Mouse (Mus musculus) G1E (cell line): ENCODE measurements around the gene Amn1. TPM values are rescaled to one million over a fixed set of nuclear protein-coding genes. Genes with fewer than 3 reads are reported as not detected.
"Not testable (repeated sequence)": the region's sequence is repeated elsewhere in the genome, so short reads cannot be mapped to it uniquely, and the experiment has no call there.

ENCODE experiments used
- ATAC-seq: 2 replicates; pipeline ENCODE4 v1.8.0; 2016; ENCODE audit warnings: mild to moderate bottlenecking; ENCODE audit not compliant: insufficient number of reproducible peaks, poor library complexity, low FRiP score, severe bottlenecking; ENCODE audit errors: extremely low read depth
- DNase-seq: peaks from one replicate; pipeline ENCODE4 v3.0.0; 2012; ENCODE audit warnings: low spot score
- H3K27me3 ChIP-seq: 2 replicates; pipeline ENCODE4 v1.6.1; 2012; ENCODE audit warnings: mild to moderate bottlenecking, low read length, inconsistent platforms; ENCODE audit not compliant: insufficient read depth
- H3K36me3 ChIP-seq: replicated peaks from 2 replicates; pipeline ENCODE3; 2012; ENCODE audit warnings: mild to moderate bottlenecking, inconsistent platforms
- H3K4me1 ChIP-seq: 2 replicates; pipeline ENCODE4 v1.6.1; 2012; ENCODE audit warnings: low read depth, low read length, inconsistent platforms, mixed read lengths; ENCODE audit not compliant: insufficient read depth
- H3K4me3 ChIP-seq: 2 replicates; pipeline ENCODE4 v1.5.1; 2012; ENCODE audit warnings: low read depth, mild to moderate bottlenecking, inconsistent platforms, low read length, moderate library complexity, mixed read lengths
- H3K9me3 ChIP-seq: replicated peaks from 2 replicates; pipeline ENCODE4 v1.6.1; 2012; ENCODE audit warnings: inconsistent platforms
- CTCF ChIP-seq: IDR thresholded peaks from 2 replicates; pipeline ENCODE4 v1.5.1; 2012; ENCODE audit warnings: low read depth, low read length, inconsistent platforms, mixed read lengths
- GATA1 ChIP-seq: IDR thresholded peaks from 2 replicates; pipeline ENCODE4 v1.6.1; 2012; ENCODE audit warnings: borderline replicate concordance, low read length, inconsistent platforms, mixed read lengths
- GATA2 ChIP-seq: IDR thresholded peaks from 2 replicates; pipeline ENCODE4 v1.6.1; 2012; ENCODE audit warnings: low read depth, low read length, inconsistent platforms, borderline replicate concordance
- POLR2AphosphoS5 ChIP-seq: IDR thresholded peaks from 2 replicates; pipeline ENCODE4 v1.6.1; 2012; ENCODE audit warnings: low read depth, low read length, inconsistent platforms; ENCODE audit not compliant: insufficient replicate concordance
- TAL1 ChIP-seq: conservative IDR thresholded peaks from 2 replicates; pipeline ENCODE4 v1.6.1; 2012; ENCODE audit warnings: low read depth, low read length, inconsistent platforms, mixed read lengths
- polyA plus RNA-seq: library from polyadenylated mRNA; stranded (reverse); fragments of >175 nt; gene quantifications from 2 replicates; pipeline ENCODE4 v1.2.3, GENCODE M21; 2012
- total RNA-seq, 2 experiments: library from RNA; stranded (forward) in 1 of 2; stranded (reverse) in 1 of 2; fragments of 200-1000 nt in 1 of 2; fragments of >200 nt in 1 of 2; fragmentation: Nextera tagmentation in 1 of 2; gene quantifications; 2 replicates each; pipeline ENCODE4 v1.2.3; 2014 to 2017

Amn1 gene
- total and polyA plus RNA-seq, 3 experiments: 3.7 to 21.3 (median 19.2) TPM

DNA sequence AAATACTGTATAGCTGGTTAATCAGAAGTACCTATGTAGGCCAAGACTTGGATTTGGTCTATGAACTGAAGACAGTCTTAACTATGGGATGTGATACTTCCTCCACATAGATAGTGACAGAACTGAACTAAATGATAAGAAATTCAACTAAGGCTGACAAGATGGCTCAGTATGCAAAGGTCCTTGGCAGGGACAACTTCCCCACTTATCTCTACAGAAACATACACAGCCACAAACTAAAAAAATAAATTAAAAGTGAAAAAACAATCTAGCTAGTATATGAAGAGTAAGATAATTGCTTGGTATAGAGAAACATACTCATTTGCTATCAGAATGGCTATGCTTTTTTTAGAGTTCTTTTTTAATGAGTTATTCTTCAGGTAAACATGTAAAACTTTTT lies 9.4 kb downstream of the Amn1 start:
- TF ChIP-seq TAL1: peak; percentile 81
- no peak for TF ChIP-seq POLR2AphosphoS5
- Histone ChIP-seq H3K9me3 (peaks cover 5% of the 10 kb centered on the region; the same call in 1 of the 2 replicates), H3K27me3 (no peaks in the 10 kb centered on the region), H3K4me1 (peaks cover 50% of the 10 kb centered on the region), H3K4me3 (no peak overlapping the region), H3K36me3 (peaks cover 73% of the 10 kb centered on the region)
- ATAC-seq (peak; percentile 94), DNase-seq (peak; percentile 35)

DNA sequence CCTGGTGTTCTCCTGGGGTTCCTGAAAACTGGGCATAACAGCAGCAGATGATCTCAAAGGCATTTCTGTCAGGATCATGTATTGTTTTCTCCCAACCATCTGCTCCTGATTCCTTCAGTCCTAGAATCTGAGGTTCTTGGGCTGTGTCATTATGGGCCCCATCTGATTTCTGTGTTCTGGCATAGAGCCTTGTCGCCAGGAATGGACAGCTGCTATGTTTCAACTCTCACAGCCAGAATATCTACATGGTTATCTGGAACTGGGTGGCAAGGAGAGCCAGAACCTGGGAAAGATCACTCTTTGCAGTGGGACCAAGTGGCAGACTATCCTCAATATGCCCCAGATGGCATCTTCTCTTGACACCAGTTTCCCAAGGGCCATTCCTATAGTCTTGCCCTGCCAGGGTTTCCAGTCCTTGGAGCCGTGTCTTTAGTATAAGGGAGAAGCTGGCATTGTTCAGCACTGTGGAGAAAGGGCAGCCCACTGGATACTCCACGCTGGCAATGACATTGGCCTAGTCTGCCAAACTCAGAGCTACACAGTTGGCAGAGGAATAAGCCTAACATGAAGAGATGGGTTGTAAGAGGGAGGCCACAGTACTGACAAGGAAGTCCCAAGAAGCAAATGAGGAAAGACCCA lies 13.5 kb downstream of the Amn1 start:
- ATAC-seq: no peak

GRCm38 (mm10) chr6:149173831-149174625 lies 14.5 kb downstream of the Amn1 start:
- H3K36me3 ChIP-seq: peaks cover 48% of the 10 kb centered on the region
- TF ChIP-seq GATA2 (no peak), TAL1 (no peak), GATA1 (no peak), CTCF (no peak), POLR2AphosphoS5 (no peak)
- ATAC-seq: no peak

More for the DNA sequence above, 13.5 kb downstream of the Amn1 start:
- Histone ChIP-seq H3K36me3 (peaks cover 51% of the 10 kb centered on the region), H3K9me3 (no peaks in the 10 kb centered on the region), H3K27me3 (no peaks in the 10 kb centered on the region), H3K4me1 (peaks cover 31% of the 10 kb centered on the region), H3K4me3 (no peak overlapping the region)
- DNase-seq: no peak
- no peak for TF ChIP-seq CTCF
- no peak; the same call in 1 of the 2 replicates for TF ChIP-seq POLR2AphosphoS5
- TF ChIP-seq GATA1: no peak
- TF ChIP-seq GATA2: no peak
- no peak for TF ChIP-seq TAL1

DNA sequence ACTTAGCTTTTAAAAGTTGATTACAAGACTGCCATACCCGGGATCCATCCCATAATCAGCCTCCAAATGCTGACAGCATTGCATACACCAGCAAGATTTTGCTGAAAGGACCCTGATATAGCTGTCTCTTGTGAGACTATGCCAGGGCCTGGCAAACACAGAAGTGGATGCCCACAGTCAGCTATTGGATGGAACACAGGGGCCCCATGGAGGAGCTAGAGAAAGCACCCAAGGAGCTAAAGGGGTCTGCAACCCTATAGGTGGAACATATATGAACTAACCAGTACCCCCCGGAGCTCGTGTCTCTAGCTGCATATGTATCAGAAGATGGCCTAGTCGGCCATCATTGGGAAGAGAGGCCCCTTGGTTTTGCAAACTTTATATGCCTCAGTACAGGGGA lies 18.5 kb downstream of the Amn1 start:
- H3K27me3 ChIP-seq, H3K4me3 ChIP-seq, H3K9me3 ChIP-seq, DNase-seq, ATAC-seq: not testable (repeated sequence)
- Histone ChIP-seq H3K4me1 (peaks cover 18% of the 10 kb centered on the region), H3K36me3 (peaks cover 21% of the 10 kb centered on the region)

More at GRCm38 (mm10) chr6:149173831-149174625, 14.5 kb downstream of the Amn1 start:
- no peak overlapping the region for H3K4me3 ChIP-seq
- no peaks in the 10 kb centered on the region for H3K9me3 ChIP-seq
- H3K27me3 ChIP-seq: no peaks in the 10 kb centered on the region
- DNase-seq: no peak
- H3K4me1 ChIP-seq: peaks cover 25% of the 10 kb centered on the region

GRCm38 (mm10) chr6:149168436-149168835 lies 20.1 kb downstream of the Amn1 start:
- ATAC-seq (no peak), DNase-seq (no peak)
- H3K36me3 ChIP-seq: peaks cover 10% of the 10 kb centered on the region
- no peak overlapping the region for H3K4me3 ChIP-seq
- H3K27me3 ChIP-seq: no peaks in the 10 kb centered on the region
- peaks cover 6% of the 10 kb centered on the region; the same call in 1 of the 2 replicates for H3K4me1 ChIP-seq
- TF ChIP-seq TAL1: no peak
- TF ChIP-seq GATA2: no peak
- no peak for TF ChIP-seq POLR2AphosphoS5
- no peak for TF ChIP-seq GATA1
- no peak for TF ChIP-seq CTCF
- no peaks in the 10 kb centered on the region for H3K9me3 ChIP-seq

- H3K36me3 ChIP-seq: peaks cover 10% of the 10 kb centered on the region
- H3K27me3 ChIP-seq: no peaks in the 10 kb centered on the region
- no peak overlapping the region for H3K4me3 ChIP-seq
- ATAC-seq (no peak), DNase-seq (no peak)
- TF ChIP-seq GATA1 (no peak), CTCF (no peak), TAL1 (no peak), POLR2AphosphoS5 (no peak), GATA2 (no peak)
- peaks cover 6% of the 10 kb centered on the region; the same call in 1 of the 2 replicates for H3K4me1 ChIP-seq
- H3K9me3 ChIP-seq: no peaks in the 10 kb centered on the region
These were observed 20.8 kb downstream of the Amn1 start for GRCm38 (mm10) chr6:149167672-149168071.

DNA sequence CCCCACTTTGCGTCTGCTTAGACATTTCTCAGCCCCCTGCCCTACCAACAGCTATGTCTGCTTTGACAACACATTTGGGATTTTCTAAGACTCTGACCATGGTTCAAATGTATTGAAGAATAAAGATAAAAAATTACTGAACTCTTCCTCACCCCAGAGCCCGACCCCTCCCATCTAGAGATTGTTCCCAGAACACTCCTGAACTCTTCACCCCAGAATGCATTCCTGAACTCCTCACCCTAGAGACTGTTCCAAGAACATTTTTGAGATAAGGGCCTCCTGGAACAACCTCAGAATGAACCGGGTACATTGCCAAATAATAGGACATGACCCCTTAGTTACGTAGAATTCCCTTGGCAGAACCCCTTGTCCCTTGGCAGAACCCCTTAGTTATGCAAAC lies 21.5 kb downstream of the Amn1 start:
- H3K36me3 ChIP-seq: peaks cover 10% of the 10 kb centered on the region
- DNase-seq, H3K4me1 ChIP-seq, H3K27me3 ChIP-seq, ATAC-seq, H3K4me3 ChIP-seq, H3K9me3 ChIP-seq: not testable (repeated sequence)
